Mouse (Mus musculus) testis, adult 2 months (tissue): Measurements from ENCODE around the gene Sik2.
A peak's percentile ranks its signal among the peaks of the same experiment; 100 is the strongest.

Experiments
- CTCF ChIP-seq: fragments of 200-500 bp; IDR thresholded peaks from 2 replicates; pipeline ENCODE4 v1.5.1; 2012; ENCODE audit warnings: low read depth, mild to moderate bottlenecking, inconsistent platforms, low read length, moderate library complexity; ENCODE audit not compliant: control insufficient read depth, insufficient read depth, insufficient replicate concordance
- POLR2A ChIP-seq: fragments of 200-500 bp; IDR thresholded peaks from 2 replicates; pipeline ENCODE4 v1.6.1; 2012; ENCODE audit warnings: low read depth, mild to moderate bottlenecking, inconsistent platforms, low read length, moderate library complexity; ENCODE audit not compliant: control insufficient read depth

GRCm38 (mm10) chr9:50856341-50857081, 152.4 kb downstream of the Sik2 start:
- TF ChIP-seq POLR2A (peak; percentile 92), CTCF (no peak)
